Mouse (Mus musculus) testis, postnatal 14 days (tissue): ENCODE measurements around the gene Ric8b.

Source experiments
- DNase-seq: peaks from one replicate; pipeline ENCODE4 v3.0.0; 2021; ENCODE audit warnings: low spot score

Gene Ric8b

DNA sequence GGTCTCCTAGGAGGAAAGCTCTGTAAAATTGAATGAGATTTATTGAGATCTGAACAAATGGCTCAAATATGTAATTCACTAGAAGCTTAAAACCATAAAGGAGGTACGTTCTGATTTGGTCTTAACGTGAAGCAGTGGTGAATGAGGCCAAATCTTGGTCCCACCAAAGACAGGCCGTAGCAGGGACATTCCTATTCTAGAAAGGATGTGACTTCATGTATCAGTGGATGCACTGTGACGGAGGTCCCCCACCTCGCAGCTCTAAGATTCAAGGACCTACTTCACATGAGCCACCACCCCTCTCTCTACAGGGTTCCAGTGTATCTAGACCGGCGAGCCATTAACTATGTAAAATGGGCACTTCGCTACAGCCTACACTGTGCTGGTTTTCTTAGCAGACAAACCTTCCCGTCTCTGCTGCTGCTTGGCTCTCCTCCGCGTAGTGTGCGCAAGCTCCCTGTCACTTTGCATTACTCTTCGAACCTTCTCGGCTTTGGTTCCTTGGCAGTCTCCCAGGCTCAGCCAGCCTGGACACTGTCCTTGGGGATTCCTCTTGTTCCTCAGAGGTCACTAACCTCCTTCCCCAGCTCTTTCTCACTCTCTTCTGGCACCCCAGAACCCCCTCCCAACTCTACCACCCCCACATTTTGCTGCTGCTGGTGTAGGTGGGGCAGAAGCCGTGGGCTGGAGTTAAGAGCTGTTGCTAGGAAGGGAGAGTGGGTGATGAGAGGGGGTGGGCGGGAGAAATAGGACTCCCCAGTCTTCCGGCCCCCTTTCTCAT lies 8.2 kb upstream of the Ric8b start:
- no peak for DNase-seq

DNA sequence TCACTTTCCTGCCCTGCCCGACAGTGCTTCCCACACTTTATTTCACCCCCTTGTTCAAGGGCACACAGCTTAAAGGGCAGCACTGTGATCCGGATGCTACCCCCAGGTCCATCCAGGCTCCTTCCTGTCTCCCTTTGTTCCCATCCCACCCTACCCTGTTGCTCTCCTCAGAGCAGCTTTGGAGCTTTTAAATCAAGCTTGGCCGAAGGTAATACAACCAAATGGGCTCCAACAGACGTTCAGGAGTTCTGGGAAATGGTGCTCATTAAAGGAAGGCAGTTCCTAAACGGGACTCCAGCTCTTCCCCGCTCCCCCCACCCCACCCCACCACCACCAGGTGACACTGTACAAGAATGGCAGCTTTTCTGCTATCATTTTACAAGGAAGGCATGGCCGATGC lies 7.2 kb upstream of the Ric8b start:
- no peak for DNase-seq

DNA sequence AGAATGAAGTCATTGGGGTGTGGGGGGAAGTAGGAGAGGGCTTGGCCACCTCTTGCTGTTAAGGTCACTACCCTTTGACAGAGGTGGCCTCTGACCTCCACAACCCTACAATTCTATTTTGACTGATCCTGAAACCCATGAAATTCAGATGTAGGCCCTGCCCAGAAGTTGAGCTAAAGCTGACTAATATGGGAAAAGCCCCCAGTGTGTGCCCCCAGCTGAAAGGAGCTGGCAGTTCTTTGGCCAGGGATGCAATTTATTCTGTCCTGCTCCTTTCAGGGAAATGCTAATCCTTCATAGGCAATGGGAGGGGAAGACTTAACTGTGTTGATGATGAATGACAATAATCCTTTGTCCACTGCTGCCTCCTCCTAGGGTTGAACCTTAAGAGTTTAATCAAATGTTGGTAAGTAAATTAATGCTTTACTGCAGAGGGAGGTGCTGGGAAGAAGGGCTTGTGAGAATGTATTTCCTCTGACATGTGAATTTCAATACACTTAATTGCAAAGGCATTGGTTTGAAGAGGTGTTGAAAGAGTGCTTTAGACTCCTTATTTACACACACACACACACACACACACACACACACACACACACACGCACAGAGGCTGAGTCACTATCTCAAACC lies 6.5 kb upstream of the Ric8b start:
- DNase-seq: no peak

DNA sequence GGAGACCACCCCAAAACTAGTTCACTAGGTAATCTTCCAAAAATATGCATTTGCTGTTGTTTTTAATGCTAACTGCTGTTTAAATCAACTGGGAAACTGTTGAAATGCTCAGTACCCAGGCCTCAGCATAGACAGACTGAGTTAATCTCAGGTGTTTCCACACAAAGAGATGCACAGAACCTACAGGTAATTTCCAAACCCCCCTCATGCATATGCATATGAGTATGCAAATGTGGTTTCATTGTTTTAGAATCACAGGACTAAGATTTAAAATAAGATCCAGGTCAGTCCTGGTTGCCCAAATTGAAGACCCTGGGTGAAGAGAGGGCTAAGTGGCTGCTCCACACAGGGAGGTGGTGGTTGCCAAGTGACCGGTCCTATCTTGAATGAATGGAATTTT lies 4.3 kb upstream of the Ric8b start:
- no peak for DNase-seq

DNA sequence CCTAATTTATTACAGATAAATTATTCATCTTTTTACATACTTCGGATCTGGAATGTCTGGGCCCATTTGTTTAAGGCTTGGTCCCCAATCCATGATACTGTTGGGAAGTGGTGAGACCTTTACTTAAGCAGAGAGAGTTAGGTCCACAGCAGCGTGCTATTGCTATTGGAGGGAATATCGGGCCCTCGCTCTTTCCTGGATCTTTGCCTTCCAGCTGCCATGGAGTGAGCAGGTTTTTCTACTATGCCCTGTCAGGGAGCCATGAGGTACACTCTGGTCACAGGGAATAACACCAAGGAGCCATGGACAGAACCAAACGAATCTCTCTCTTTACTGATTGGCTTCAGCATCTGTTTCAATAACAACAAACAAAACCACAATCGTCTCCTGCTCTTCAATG lies 1.9 kb upstream of the Ric8b start:
- DNase-seq: no peak

DNA sequence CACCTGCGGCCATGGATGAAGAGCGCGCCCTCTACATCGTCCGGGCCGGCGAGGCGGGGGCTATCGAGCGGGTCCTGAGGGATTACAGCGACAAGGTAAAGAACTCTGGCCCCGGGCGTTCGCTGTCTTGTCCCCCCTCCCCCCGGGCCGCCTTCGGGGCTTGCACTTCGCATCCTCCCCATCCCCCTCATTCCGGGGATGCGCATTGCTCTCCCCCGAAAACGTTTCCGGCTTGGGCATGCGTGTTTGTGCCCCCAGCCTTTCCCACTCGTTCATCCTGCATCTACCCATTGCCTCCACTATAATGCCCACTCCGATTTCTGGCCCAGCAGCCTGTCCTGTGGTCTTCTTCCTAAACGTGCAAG lies 297 bp downstream of the Ric8b start:
- DNase-seq: peak; percentile 65

DNA sequence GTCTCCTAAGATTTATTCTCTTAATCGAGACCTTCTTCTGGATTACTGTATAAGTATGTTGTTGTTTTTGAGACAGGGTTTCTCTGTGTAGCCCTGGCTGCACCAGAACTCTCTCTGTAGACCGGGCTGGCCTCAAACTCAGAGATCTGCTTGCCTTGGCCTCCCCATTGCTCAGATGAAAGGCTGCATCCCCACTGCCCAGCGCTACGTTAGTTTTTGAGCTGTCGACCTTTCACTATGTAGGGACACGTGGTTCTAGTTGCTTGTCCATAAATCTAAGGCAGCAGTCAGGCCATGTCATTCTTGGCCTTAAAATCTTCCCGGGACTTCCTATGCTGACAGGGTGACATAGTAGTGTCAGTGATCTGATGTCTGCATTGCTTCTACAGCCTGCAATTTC lies 8.9 kb downstream of the Ric8b start:
- DNase-seq: no peak

DNA sequence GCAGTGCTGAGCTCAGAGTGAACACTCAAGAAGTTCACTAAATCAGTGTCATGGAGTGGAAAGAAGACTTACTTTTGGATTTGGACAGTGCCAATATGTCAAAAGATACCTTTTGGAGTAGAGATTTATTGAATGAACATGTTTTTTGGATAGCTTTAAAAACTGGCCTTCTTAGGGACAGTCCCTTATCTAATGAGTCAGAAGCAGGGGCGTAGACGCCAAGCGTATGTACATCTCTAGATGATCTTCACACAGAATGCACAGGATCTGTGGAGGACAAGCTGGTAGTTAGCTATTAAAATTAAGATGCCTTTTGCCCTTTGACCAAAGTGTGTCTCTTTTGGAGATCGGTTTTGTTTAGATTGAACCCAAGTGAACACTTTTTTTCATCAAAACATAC lies 9.5 kb downstream of the Ric8b start:
- no peak for DNase-seq

DNA sequence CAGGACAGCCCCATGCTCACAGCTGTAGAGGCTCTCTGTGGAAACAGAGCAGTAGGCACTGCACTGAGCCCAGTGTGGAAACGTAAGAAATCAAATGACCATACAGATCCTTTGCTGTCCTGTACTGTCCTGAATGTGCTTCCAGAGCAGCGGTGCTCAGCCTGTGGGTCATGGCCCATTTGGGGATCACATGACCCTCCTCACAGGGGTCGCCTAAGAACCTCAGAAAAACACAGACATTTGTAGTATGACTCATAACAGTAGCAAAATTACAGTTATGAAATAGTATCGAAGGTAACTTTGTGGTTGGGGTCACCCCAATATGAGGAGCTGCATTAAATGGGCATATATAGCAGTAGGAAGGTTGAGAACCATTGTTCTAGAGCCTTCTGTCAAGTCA lies 11.0 kb downstream of the Ric8b start:
- no peak for DNase-seq

DNA sequence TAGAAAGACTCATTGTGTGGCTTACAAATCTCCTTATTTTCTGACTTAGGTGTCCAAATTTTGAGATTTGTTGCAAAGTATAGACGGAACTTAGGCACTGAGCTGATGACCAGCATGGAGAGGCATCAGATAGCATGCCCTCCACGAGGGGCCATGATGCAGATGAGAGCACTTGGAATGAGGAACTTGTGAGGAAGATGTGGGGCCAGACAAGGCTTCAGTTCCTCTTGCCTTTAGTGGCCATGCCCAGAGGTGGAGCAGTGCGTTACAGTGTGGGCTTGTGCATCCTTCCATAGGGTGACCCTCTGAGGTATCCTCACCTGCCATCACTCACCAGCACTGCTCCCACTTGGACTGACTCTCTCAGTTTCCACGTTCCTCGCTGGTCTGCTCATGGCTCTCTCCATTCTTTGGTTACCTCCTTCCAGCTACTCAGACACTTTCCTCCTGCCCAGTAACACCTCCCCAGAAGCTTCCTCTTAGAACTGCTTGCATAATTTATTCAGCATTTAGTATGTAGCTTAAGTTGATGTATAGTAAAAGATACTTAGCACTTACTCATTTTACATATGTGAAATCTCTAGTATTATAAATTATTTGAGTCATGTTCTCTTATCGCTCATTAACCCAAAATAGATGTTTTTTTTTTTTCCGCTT lies 18.3 kb downstream of the Ric8b start:
- DNase-seq: no peak

DNA sequence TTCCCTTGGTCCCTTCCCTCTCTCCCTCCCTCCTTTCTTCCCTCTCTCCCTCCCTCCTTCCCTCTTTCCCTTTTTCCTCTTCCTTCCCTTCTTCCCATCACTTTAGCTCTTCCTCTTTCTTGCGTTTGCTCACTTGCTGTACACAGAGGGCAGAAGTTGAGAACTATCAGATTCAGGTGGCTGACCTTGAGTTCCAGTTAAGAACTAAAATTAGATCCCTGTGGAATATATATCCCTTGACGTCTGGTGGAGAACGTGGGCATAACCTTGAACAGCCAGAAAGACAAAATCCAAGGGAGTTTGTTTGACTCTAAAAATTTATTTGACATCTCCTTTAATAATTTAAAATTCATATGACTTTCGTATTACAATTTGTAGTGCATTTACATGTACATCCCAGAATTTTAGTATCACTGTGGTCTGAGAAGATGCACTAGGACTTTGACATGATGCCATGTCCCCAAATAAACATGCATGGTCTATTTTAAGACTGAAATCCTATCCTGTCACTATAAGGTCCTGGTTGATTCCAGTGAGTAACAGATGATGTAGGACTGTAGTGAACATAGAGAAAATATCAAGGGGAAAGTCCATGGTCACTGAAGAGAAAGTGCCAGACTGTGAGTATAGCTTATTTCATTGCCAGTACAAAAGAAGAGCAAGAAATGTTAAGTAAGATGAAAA lies 19.6 kb downstream of the Ric8b start:
- DNase-seq: no peak

DNA sequence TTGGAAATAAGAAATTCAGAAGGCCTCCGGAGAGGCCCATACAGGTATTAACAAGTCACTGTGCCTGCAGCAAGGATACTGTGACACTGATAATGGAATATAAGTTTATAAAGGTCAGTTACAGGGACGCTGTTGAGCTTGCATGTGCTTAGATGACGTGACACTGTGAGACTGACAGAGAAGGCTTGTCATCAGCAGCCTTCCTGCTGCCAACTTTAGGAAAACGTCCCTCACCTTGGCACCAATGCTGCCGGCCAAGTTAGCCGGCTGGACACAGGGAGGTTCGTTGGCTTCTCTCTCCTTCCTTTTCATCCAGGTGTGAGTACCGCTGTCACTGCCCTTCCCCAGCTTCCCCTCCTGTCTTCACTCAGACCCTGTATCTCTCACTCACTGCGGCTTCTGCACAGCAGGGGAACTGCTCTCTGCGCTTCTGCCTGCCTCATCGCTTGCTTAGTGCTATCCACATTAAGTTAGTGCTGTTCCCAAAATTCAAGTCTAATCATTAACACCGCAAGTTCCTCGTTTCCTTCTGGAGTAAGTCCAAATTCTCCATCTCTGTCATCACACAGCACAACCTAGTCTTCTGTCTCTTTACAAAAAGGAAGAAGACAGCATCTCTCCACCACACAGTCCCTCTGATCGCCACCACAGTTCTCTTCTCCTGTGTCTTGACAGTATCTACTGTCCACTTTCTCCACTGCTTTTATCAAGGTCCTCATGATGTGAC lies 20.8 kb downstream of the Ric8b start:
- no peak for DNase-seq

DNA sequence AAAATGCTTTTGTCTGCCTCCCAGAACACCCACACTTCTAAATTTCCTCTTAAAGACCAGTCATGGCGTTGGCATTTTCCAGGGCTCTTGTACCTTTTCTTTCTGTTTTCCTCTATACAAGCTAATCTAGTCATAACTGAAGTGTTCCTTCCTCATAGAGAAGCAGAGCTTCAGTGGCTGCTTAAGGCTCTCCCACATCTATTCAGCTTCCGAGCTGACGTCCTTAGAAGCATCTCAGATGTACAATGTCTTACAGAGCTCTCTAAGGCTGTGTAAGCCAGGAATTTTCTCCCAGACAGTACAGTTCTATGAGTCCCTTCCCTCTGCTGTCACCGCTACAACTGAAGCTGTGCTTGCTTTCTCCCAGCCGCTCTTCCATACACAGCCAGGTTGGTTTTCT lies 21.5 kb downstream of the Ric8b start:
- DNase-seq: no peak

DNA sequence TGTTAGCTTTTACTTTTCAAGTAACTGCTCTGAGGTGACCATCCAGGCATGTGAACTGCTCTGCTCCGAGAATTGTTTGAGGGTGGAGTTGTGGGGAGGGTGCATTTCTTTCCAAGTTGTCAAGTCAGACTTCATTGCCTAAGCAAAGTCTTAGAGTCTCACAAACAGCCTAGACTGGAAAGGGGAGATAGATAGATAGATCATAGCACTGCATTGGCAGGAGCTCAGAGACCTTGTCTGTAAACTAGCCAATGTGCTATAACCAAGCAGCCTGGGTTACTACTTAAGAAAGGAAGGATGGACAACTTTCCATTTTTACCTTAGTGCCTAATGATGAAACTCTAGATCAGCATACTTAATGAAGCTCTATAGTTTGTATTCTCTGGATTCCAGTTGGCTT lies 22.9 kb downstream of the Ric8b start:
- no peak for DNase-seq

DNA sequence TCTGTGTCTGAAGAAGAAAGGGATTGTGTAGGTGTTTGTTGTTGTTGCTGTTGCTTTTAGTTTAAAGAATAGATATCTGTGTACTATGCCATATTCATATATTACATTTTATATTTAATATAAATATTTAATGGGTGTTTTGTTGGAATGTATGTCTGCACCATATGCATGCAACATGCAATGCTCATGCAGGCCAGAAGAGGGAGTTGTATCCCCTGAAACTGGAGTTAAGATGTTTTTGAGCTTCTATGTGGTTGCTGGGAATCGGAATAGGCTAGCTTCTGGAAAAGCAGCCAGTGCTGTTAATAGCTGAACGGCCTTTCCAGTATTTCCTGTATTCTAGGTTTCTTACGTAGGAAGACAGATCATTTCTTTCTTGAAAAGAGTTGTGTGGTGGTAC lies 28.3 kb downstream of the Ric8b start:
- DNase-seq: no peak

DNA sequence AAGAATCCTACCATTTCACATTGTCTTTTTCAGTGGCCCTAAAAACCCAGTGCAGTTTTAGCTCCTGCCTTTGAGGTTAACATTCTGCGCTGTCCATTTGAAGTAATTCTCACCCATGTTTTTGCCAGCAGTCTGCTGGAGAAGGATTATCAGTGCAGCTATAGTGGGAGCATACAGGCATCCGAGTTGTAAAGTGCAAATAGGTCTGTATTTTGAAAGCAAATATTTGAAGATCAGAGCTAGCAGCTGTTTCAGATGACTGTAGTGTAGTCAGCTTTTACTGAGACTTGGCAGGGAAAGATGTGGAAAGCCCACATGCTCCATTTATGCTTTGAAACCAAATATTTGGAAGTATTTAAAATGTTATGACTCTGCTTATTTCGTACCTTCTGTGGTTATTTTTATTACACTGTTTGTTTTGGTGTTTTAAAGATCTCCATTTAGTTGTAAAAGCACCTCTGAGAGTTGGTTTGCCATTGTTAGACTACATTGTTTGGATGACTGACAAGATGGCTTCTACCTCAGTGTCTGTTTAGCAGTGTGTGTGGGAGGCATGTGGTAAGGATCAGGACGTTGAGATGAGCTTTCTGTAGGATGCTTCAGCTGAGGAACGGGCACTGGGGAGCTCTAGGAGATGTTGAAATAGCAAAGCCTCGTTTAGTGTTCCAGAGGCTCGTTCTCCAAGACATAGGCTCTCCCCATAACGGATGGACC lies 31.7 kb downstream of the Ric8b start:
- no peak for DNase-seq

DNA sequence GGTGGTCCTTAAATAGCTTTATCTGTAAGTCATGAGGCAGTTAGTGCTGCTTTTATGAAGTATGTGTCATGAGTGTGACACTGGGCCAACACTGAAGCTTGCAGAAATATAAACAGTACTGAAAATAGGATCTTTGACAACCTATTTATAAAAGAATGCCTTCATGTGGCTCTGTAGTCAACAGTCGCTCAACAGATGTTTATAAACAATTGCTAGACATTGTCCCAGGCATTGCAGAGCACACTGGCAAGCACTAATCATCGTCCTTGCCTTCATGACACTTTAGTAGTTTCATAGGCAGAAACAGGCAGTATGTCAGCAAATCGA lies 32.2 kb downstream of the Ric8b start:
- DNase-seq: no peak

DNA sequence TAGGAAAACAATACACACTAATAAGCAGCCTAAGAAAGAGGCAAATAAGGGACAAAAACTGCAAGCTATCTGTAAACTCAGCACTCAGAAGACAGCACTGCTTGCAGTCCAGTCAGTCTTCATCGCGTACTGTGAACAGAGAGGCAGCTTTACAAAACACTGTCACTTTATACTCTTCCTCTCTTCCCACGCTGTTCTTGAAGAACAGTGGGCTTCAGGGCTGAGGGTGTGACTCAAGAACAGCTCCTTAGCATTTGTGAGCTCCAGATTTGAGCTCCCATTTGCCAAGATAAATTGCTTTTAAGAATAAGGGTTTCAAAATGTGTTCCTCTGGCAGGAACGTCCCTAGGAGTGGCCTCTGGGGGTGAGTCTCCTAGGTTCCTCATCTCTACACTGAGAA lies 33.0 kb downstream of the Ric8b start:
- DNase-seq: no peak

DNA sequence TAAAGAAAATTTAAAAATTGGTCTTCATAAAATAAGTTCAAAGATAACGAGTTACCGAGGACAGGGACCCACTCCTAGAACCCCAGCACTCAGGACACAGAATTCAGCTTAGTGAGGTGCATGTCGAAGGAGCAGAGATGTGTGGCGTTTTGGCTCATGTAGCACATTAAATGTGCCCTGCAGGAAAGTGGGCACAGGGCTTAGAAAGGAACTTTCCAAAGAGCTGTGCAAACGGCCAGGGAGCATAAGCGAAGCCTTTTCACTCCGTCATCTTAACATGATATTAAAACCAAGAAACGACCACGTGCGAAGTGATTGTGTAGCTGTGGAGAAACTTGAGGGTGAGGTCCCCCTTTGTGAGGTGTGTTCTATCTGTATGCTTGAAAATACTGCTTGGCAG lies 36.8 kb downstream of the Ric8b start:
- DNase-seq: no peak

DNA sequence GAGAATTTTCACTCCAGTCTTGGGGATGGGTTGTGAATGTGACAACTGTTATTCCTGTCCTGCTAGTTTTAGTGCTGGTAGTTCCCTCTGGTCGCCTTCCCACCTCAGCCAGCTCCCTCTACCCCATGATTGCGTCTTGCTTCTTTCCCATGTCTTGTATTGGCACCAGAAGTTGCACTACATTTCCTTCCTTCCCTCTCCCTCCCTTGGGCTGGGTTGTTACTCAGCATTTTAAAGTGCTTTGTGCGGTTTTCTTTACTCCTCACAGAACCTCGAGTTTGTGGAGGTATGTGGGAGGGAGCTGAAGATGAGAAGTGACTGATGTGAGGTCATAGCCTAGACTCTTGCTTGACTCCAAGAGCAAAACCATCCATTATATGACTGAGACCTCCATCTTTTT lies 38.8 kb downstream of the Ric8b start:
- no peak for DNase-seq

DNA sequence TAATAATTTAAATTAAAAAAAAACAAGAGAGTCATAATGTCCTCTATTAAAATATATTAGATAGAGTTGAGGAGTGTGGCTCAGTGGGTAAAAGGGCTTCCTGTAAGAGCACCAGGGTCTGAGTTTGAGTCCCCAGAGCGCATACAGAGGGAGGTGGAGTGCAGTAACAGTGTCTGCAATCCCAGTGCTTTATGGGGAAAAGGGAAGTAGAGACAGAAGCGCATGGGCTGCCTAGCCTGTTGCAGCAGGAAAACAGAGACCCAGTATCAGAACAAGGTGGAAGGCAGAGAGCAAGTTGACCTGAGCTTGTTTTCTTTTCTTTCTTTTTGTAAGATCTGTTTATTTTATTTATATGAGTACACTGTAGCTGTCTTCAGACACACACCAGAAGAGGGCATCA lies 41.2 kb downstream of the Ric8b start:
- DNase-seq: no peak

DNA sequence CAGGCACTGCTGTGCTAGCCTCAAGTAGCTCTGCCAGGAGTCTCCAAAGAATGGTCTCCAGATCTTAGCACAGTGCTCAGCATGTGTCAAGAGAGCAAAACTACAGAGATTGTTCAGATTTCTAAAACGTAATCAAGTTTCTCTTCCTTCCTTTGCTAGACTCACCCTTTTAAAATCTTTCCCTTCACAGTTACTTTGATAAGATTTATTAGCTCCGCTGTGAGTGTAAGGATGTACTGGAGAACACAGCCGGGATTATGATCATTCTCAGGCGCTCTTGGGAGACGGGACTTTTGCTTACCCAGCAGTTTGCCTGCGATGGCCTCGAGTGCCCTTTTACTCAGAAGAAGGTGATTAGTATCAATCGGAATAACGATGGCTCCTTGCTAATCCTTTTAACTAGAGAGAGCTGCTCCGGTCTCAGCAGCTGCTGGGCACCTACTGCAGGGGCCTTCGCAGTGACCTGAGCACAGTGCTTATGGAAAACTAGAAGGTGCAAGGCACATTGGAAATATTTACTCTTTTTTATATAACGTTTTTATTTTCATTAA lies 43.0 kb downstream of the Ric8b start:
- no peak for DNase-seq
